Mouse (Mus musculus): ENCODE results near the gene F2rl2. TPM values are rescaled to one million over a fixed set of nuclear protein-coding genes. Genes with fewer than 3 reads are reported as not detected.

Gene F2rl2
- total RNA-seq (2012; rRNA removed) (not detected in 2 replicates), total RNA-seq (2014; rRNA removed) (0.08 TPM in 1 of 2 replicates, not detected in the other), polyA plus RNA-seq (2012; ENCODE audit: insufficient read length, low read depth) (not detected in 2 replicates)

DNA sequence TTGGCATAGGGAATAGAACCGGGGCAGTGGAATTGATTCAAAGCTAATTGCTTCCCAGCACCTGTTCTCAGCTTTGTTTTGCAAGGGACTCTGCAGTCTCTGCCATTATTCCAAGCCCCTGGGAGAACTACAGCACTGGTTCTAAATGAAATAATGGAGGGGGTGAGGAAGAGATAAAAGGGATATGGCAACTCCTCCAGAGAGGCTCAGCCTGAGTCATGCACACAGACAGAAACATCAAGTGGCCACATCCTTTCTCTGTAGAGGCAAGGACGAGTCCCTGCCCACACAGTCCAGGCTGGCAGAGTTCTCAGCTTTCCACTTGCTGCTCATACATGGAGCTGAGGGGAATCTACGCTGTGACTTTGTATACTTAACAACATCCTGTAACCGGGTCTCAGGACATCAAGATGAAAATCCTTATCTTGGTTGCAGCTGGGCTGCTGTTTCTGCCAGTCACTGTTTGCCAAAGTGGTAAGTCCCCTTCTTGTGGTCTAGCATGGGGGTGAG, at the start of gene F2rl2:
F2rl2 (plus strand) TSS at position 200 of the 510 bp plus-strand sequence.
- dilution Hi-C loops (cut with MboI; ENCODE audit: extremely low pct_ligation_motif_present, extremely low pct_unique_long_range_greater_than_20kb, low sequenced_read_pairs), result no loop called here

DNA sequence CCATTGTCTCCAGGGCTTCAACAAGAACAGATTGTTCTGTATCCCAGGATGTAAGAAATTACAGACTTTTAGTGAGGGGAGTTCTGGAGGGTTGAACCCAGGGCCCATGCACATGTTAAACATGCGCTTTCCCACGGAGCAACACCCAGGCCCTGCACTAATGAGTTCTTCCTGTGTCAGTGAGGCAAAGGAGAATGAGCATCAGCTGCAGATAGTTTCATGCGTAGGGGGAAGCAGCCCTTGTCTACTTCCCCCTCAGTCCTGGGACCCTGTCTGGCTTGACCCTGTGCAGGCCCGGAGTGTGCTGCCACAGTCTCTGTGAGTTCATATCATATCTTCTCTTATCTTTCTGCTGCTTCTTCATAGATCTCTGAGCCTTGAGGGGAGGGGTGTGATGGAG, 49.4 kb upstream of the F2rl2 start:
- H3K79me2 ChIP-seq (replicated peaks; ENCODE audit: control insufficient read depth, extremely low read depth, insufficient read depth, poor library complexity, severe bottlenecking), result no peaks in the 10 kb centered on the region
- no peaks in the 10 kb centered on the region for H3K4me1 ChIP-seq (ENCODE audit: control insufficient read depth in 1 of 2, insufficient read depth in 2 of 2)
- no peak overlapping the region for H3K4me2 ChIP-seq (ENCODE audit: insufficient read depth, low read depth, poor library complexity, severe bottlenecking)
- no peak overlapping the region for H3K9ac ChIP-seq (ENCODE audit: insufficient read depth, low read depth)
- no peak for DNase-seq (ENCODE audit: extremely low read depth)
- in situ Hi-C loops (cut with MboI; ENCODE audit: low pct_ligation_motif_present, low pct_unique_long_range_greater_than_20kb, low sequenced_read_pairs), result no loop called here
- H3K9me3 ChIP-seq (replicated peaks; ENCODE audit: low read length), result no peaks in the 10 kb centered on the region
- no peaks in the 10 kb centered on the region for H3K27me3 ChIP-seq (replicated peaks)
- no peaks in the 10 kb centered on the region for H3K36me3 ChIP-seq (replicated peaks in 1 of 2; ENCODE audit: control insufficient read depth in 1 of 2, insufficient read depth in 1 of 2, low read length in 1 of 2)
- TF ChIP-seq E2F4 (IDR thresholded peaks at IDR 0.05; ENCODE audit: insufficient replicate concordance, low read depth, low read length) (no peak), ZMIZ1 (IDR thresholded peaks at IDR 0.05; ENCODE audit: low read depth, low read length) (no peak), CHD2 (IDR thresholded peaks at IDR 0.05; ENCODE audit: low read length) (no peak), ETS1 (conservative IDR thresholded peaks at IDR 0.05; ENCODE audit: low read depth, low read length) (no peak), MXI1 (IDR thresholded peaks at IDR 0.05; ENCODE audit: low read depth, low read length) (no peak), KAT2A (IDR thresholded peaks at IDR 0.05; ENCODE audit: insufficient replicate concordance, low read length) (no peak), NELFE (IDR thresholded peaks at IDR 0.05; ENCODE audit: low read depth, low read length) (no peak), PAX5 (IDR thresholded peaks at IDR 0.05; ENCODE audit: low read length) (no peak), MEF2A (IDR thresholded peaks at IDR 0.05; ENCODE audit: borderline replicate concordance, low read depth, low read length) (no peak), GABPA (IDR thresholded peaks at IDR 0.05; ENCODE audit: insufficient replicate concordance, low read depth, low read length) (no peak), CTCF (conservative IDR thresholded peaks at IDR 0.05 in 1 of 2, IDR thresholded peaks at IDR 0.05 in 1 of 2; ENCODE audit: low read depth in 2 of 2, low read length in 2 of 2) (no peak), SMC3 (IDR thresholded peaks at IDR 0.05; ENCODE audit: low read depth, low read length) (no peak), BHLHE40 (IDR thresholded peaks at IDR 0.05; ENCODE audit: low read depth, low read length) (no peak)
- no peak overlapping the region for H3K4me3 ChIP-seq (replicated peaks in 1 of 3; ENCODE audit: low read depth in 2 of 3, low read length in 2 of 3, poor library complexity in 1 of 3)
- no peak overlapping the region for H3K27ac ChIP-seq (ENCODE audit: insufficient read depth, low read depth)
- dilution Hi-C loops (cut with MboI; ENCODE audit: extremely low pct_ligation_motif_present, extremely low pct_unique_long_range_greater_than_20kb, low sequenced_read_pairs), result no loop called here

More for the DNA sequence above, at the start of gene F2rl2:
- Histone ChIP-seq H3K4me3 (replicated peaks in 1 of 3; ENCODE audit: low read depth in 2 of 3, low read length in 2 of 3, poor library complexity in 1 of 3) (no peak within 1 kb of the TSS), H3K9ac (ENCODE audit: insufficient read depth, low read depth) (no peak within 1 kb of the TSS), H3K36me3 (replicated peaks in 1 of 2; ENCODE audit: control insufficient read depth in 1 of 2, insufficient read depth in 1 of 2, low read length in 1 of 2) (no peaks in the 10 kb centered on the region), H3K4me1 (ENCODE audit: control insufficient read depth in 1 of 2, insufficient read depth in 2 of 2) (peaks cover 0 to 30% of the 10 kb centered on the region in 2 experiments; a peak in 2 of 4 replicates), H3K79me2 (replicated peaks; ENCODE audit: control insufficient read depth, extremely low read depth, insufficient read depth, poor library complexity, severe bottlenecking) (no peaks in the 10 kb centered on the region), H3K27me3 (replicated peaks) (no peaks in the 10 kb centered on the region), H3K27ac (ENCODE audit: insufficient read depth, low read depth) (no peak within 1 kb of the TSS), H3K4me2 (ENCODE audit: insufficient read depth, low read depth, poor library complexity, severe bottlenecking) (no peak within 1 kb of the TSS), H3K9me3 (replicated peaks; ENCODE audit: low read length) (no peaks in the 10 kb centered on the region)
- in situ Hi-C loops (cut with MboI; ENCODE audit: low pct_ligation_motif_present, low pct_unique_long_range_greater_than_20kb, low sequenced_read_pairs), result no loop called here
- TF ChIP-seq MAX (IDR thresholded peaks at IDR 0.05; ENCODE audit: low read length) (no peak), KAT2A (IDR thresholded peaks at IDR 0.05; ENCODE audit: insufficient replicate concordance, low read length) (no peak), USF2 (conservative IDR thresholded peaks at IDR 0.05; ENCODE audit: low read depth, low read length) (no peak), RCOR1 (conservative IDR thresholded peaks at IDR 0.05; ENCODE audit: low read depth, low read length) (no peak), NRF1 (IDR thresholded peaks at IDR 0.05; ENCODE audit: low read depth, low read length) (no peak), ZMIZ1 (IDR thresholded peaks at IDR 0.05; ENCODE audit: low read depth, low read length) (no peak), MAFK (IDR thresholded peaks at IDR 0.05; ENCODE audit: insufficient replicate concordance, low read length) (no peak), RAD21 (IDR thresholded peaks at IDR 0.05; ENCODE audit: low read depth, low read length) (no peak), TBP (conservative IDR thresholded peaks at IDR 0.05; ENCODE audit: low read depth, low read length) (no peak)
- DNase-seq (ENCODE audit: extremely low read depth), result no peak
